Mouse (Mus musculus): Measurements from ENCODE around the gene Man1a2.

DNA sequence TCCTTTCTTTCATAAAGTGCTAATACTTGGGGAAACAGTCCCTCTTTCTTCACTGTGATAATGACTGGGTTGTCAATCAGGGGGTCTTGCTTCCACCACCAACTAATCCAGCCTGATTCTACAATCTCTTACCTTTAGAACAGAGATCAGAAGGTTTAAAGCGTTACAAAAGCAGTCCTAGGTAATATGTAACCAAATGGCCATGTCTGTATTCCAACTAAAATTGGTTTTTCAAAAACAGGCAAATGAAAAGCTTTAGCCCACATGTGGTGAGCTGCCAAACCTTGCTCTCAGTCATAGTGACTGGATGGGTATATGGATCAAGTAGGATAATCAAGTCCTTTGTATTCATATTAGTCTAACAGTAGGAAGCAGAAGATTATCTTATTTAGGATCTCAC is 32.0 kb downstream of the Man1a2 start:
- no peak for TF ChIP-seq POLR2A (IDR thresholded peaks at IDR 0.05; ENCODE audit: extremely low read depth, insufficient read depth, low read length)
- no peak for TF ChIP-seq CTCF (IDR thresholded peaks at IDR 0.05; ENCODE audit: extremely low read depth, insufficient read depth, low read length)

Data from cortical plate, adult 2 months (tissue).